Mouse (Mus musculus) brain, embryonic 14.5 days (tissue): ENCODE data around the gene Drd2.

Source experiments
- CTCF ChIP-seq: fragments of 200-500 bp; IDR thresholded peaks from 2 replicates; pipeline ENCODE4 v1.5.1; 2012; ENCODE audit warnings: inconsistent platforms, mild to moderate bottlenecking, moderate library complexity, borderline replicate concordance; ENCODE audit not compliant: insufficient read depth, insufficient read length; ENCODE audit errors: extremely low read depth
- POLR2A ChIP-seq: fragments of 200-500 bp; IDR thresholded peaks from 2 replicates; pipeline ENCODE4 v1.6.1; 2012; ENCODE audit warnings: mild to moderate bottlenecking, inconsistent platforms, borderline replicate concordance; ENCODE audit not compliant: poor library complexity, insufficient read depth, insufficient read length, severe bottlenecking; ENCODE audit errors: extremely low read depth

DNA sequence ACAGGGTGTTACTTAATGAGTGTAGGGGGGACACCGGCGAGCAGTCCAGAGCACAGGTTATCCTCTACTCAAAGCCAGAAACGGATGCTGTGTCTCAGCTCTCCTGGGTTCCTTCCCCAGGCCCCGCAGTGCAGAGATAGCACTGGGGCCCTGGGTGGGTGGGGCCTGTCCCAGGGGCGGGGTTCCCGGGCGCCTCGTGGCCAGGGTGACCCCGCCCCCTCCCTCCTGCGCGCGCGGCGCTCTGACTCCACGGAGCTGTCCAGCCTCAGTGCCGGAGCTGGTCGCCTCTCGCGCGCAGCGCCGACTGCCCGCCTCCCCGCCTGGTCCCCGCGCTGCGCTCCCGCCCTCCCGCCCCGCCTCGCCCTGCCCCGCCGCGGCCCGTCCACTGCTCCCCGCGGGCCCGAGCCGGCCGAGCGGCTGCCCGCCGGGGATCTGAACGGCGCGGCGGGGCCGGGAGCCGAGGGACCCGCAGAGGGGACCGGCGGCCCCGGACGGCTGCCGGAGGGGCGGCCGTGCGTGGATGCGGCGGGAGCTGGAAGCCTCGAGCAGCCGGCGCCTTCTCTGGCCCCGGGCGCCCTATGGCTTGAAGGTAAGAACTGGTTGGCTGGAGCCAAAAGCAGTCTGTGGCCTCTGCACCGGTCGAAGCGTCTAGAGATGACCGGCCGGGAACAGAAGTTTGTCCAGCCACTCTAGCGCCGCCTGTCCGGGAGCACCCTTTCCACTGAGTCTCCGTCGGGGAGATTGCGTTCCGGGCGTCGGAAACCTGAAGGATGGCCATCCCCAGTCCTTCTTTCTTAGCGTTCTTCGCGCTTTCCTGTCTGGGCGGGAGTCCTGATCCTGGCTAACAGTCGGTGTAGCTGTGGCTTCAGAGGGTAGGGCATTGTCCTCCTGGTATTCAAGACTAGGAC is at the start of gene Drd2:
- TF ChIP-seq POLR2A (no peak), CTCF (no peak)
